Mouse (Mus musculus) bone marrow, adult 2 months (tissue): Measurements from ENCODE around the gene Parvb. TPM values are rescaled to one million over a fixed set of nuclear protein-coding genes. Genes with fewer than 3 reads are reported as not detected.
A peak's percentile ranks its signal among the peaks of the same experiment; 100 is the strongest.

Experiments
- H3K27ac ChIP-seq: fragments of 200-500 bp; 2 replicates; pipeline ENCODE4 v1.5.1; 2012; ENCODE audit warnings: low read depth, mild to moderate bottlenecking, control low read depth, inconsistent platforms, low read length; ENCODE audit not compliant: control insufficient read depth, poor library complexity, insufficient read depth
- H3K4me1 ChIP-seq: fragments of 200-500 bp; 2 replicates; pipeline ENCODE4 v1.6.1; 2011; ENCODE audit warnings: low read length; ENCODE audit not compliant: control insufficient read depth, insufficient read depth
- H3K4me3 ChIP-seq: fragments of 200-500 bp; replicated peaks from 2 replicates; pipeline ENCODE3; 2011; ENCODE audit warnings: mild to moderate bottlenecking, low read depth, low read length, control low read depth; ENCODE audit not compliant: control insufficient read depth
- CTCF ChIP-seq: fragments of 200-500 bp; IDR thresholded peaks from 2 replicates; pipeline ENCODE4 v1.5.1; 2011; ENCODE audit warnings: low read length, control low read depth; ENCODE audit not compliant: control insufficient read depth, insufficient read depth
- POLR2A ChIP-seq: fragments of 200-500 bp; IDR thresholded peaks from 2 replicates; pipeline ENCODE4 v1.6.1; 2011; ENCODE audit warnings: low read depth, mild to moderate bottlenecking, control low read depth, low read length, borderline replicate concordance; ENCODE audit not compliant: control insufficient read depth
- WGBS: fragments of 180-500 bp; shearing (Covaris S2); methylation state at CpG from one replicate; pipeline ENCODE4 v1.1.7; 2018; 5-methylcytosine and 5-hydroxymethylcytosine counted together
- polyA plus RNA-seq: library from polyadenylated mRNA; stranded (reverse); fragments of >200 nt; gene quantifications from 2 replicates; pipeline ENCODE4 v1.2.4, GENCODE M21; 2011; ENCODE audit warnings: low replicate concordance; ENCODE audit not compliant: missing spikeins, insufficient read depth, insufficient read length

The Parvb gene
- polyA plus RNA-seq, 1 experiment = 120 TPM

- WGBS = 91% methylated on average over 15 of the region's 15 CpGs
- Histone ChIP-seq H3K27ac (no peak overlapping the region), H3K4me1 (no peaks in the 10 kb centered on the region; the same call in 1 of the 2 replicates), H3K4me3 (no peak overlapping the region)
- TF ChIP-seq CTCF = no peak
- no peak for TF ChIP-seq POLR2A
Measured at GRCm38 (mm10) chr15:84226918-84227317, 4.9 kb upstream of the Parvb start.

GRCm38 (mm10) chr15:84230661-84231060, 1.2 kb upstream of the Parvb start:
- WGBS = 29% methylated on average over 5 of the region's 5 CpGs
- Histone ChIP-seq H3K4me3 (no peak overlapping the region), H3K27ac (peak overlapping the region; percentile 56)

GRCm38 (mm10) chr15:84231113-84231712, 630 bp upstream of the Parvb start:
- H3K4me3 ChIP-seq = peak overlapping the region; percentile 98
- 1% methylated on average over 16 of the region's 16 CpGs for WGBS
- peak overlapping the region; percentile 82 for H3K27ac ChIP-seq
- TF ChIP-seq POLR2A = peak; percentile 28; the same call in 1 of the 2 replicates
- no peak for TF ChIP-seq CTCF
- H3K4me1 ChIP-seq = no peaks in the 10 kb centered on the region; the same call in none of the 2 replicates

More at GRCm38 (mm10) chr15:84230661-84231060, 1.2 kb upstream of the Parvb start:
- H3K4me1 ChIP-seq = no peaks in the 10 kb centered on the region; the same call in none of the 2 replicates
- TF ChIP-seq CTCF = no peak

GRCm38 (mm10) chr15:84232609-84233008, 766 bp downstream of the Parvb start:
- peak overlapping the region; percentile 50 for H3K4me3 ChIP-seq
- peak overlapping the region; percentile 3; the same call in 1 of the 2 replicates for H3K27ac ChIP-seq
- no peak for TF ChIP-seq POLR2A
- no peak for TF ChIP-seq CTCF
- H3K4me1 ChIP-seq = peaks cover 1% of the 10 kb centered on the region
- 74% methylated on average over 8 of the region's 8 CpGs for WGBS

GRCm38 (mm10) chr15:84234794-84235581, 3.1 kb downstream of the Parvb start:
- no peak for TF ChIP-seq POLR2A
- no peak for TF ChIP-seq CTCF
- Histone ChIP-seq H3K4me1 (peaks cover 1% of the 10 kb centered on the region; the same call in 1 of the 2 replicates), H3K4me3 (no peak overlapping the region), H3K27ac (no peak overlapping the region)
- WGBS = 80% methylated on average over 7 of the region's 7 CpGs

GRCm38 (mm10) chr15:84235646-84236045, 3.8 kb downstream of the Parvb start:
- WGBS = 10% methylated on average over 7 of the region's 7 CpGs
- no peak for TF ChIP-seq POLR2A
- peaks cover 1% of the 10 kb centered on the region; the same call in 1 of the 2 replicates for H3K4me1 ChIP-seq
- H3K27ac ChIP-seq = no peak overlapping the region
- no peak overlapping the region for H3K4me3 ChIP-seq

GRCm38 (mm10) chr15:84238552-84238951, 6.7 kb downstream of the Parvb start:
- Histone ChIP-seq H3K27ac (no peak overlapping the region), H3K4me1 (peaks cover 1% of the 10 kb centered on the region; the same call in 1 of the 2 replicates), H3K4me3 (no peak overlapping the region)
- WGBS = 91% methylated on average over 15 of the region's 15 CpGs
- TF ChIP-seq CTCF (no peak), POLR2A (no peak)

- TF ChIP-seq CTCF = no peak
- TF ChIP-seq POLR2A = no peak
- Histone ChIP-seq H3K4me1 (peaks cover 1% of the 10 kb centered on the region; the same call in 1 of the 2 replicates), H3K27ac (no peak overlapping the region), H3K4me3 (no peak overlapping the region)
- 73% methylated on average over 16 of the region's 16 CpGs for WGBS
Measured at GRCm38 (mm10) chr15:84238991-84239401, 7.2 kb downstream of the Parvb start.
